Mouse (Mus musculus): ENCODE measurements around the gene She.

The She gene

DNA sequence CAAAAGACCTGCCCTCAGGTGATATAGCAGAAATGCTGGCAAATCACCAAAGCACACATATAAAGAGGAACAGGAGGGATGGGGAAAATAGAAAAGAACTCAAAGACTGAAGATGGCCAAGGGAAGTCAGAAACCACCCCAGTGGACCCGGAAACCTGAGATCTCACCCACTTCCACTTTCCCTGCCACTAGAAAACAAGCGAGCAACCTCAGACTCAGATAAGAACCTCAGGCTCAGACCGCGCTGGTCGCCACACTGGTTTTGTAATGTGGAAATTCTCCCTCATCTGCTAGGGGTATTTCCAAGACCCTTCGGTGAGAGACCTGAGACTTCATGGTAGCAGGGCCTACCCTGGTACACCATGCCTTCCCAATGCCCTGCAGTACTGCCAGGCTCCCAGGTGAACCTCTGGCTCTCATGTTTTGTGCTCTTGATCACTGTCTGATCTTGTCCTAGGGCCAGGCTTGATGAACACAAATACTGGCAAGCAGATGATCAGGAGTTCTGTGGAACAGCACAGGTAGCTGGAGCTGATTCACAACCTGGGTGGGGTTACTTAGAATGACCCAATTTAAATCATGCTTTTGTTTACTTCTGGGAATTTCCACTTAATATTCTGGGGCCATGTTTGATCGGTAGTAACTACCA lies 56.5 kb downstream of the She start:
- no peak for DNase-seq

DNA sequence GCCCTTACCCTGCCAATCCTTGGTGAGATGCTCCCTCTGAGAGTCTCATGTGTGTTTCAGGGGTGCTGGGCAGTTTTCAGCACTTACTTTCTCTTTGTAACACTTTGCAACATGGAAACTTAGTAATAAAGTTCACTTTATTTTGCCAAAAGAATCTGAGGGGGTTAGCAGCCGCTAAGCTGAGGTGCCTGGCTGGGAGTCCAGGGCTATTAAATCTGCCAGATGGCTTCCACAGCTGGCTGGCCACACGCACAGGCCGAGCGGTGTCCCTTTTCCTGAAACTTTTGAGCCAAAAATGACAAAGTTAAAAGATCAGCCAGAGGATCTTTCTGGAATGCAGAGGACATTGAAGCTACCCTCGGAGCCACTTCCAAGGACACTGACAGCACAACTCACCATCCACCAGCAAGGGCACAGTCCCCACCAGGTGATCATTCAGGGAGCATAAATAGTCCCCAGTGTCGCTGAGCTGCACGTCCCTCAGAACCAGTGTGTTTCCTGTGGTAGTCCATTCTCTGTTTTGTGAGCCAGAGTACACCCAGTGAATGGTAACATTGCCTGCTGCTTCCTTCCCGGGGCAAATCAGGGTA lies 58.8 kb downstream of the She start:
- no peak for DNase-seq

DNA sequence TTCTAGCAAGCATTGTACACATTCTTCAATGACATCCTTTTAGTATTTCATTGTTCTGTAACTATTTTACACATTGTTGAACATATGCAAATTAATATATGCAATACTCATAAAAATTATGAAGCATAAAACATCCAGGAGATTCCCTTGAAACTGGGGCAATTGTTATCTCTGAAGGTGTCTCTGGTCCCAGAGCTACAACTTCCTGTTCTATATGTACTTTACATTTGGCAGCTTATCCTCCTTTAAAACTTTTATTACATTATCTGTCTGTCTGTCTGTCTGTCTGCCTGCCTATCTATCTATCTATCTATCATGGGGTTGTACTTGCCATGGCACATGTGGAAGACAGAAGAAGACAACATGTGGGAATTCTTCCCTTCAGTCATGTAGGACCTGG lies 60.5 kb downstream of the She start:
- no peak for DNase-seq

DNA sequence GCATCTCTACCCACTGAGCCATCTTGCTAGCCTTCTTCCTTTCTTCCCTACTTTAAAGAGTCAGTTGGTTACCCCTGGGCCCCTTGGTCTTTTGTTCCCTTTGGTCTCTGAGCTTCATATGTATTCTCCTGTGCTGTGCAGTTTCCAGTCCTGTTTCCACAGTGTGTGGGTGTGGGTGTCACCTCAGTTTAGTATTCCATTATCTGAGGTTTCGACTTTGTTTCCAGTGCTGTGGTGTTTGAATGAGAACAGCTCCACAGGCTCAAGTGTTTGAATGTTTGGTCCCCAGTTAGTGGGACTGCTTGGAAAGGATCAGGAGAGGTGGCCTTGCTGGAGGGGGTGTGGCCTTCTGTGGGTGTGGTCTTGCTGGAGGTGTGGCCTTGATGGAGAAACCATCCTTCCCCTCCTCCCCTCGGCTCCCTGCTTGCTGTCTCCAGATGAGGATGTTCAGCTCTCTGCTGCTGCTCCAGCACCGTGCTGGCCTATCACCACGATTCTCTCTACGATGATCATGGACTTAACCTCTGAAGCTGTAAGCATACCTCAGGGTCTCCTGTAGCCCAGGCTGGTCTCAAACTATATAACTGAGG lies 61.4 kb downstream of the She start:
- no peak for DNase-seq

DNA sequence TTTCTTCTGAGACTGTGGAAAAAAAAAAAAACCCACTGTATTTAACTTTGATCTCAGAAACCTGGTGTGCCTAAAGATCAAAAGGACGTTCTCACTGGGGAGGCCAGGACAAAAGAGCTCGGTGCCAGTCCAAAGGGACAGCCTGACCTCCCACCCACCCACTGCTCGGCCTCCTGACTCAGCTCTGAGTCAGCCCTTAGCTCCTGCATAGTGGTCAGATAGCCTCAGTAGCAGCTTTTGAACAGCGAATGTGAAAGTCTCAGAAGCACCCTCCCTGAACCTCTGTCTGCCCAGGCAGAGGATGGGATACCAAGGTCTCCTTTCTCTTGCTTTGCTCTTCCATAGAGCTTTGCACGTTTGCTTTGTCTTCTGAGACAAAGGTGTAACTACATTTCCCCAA lies 65.4 kb downstream of the She start:
- no peak for DNase-seq

DNA sequence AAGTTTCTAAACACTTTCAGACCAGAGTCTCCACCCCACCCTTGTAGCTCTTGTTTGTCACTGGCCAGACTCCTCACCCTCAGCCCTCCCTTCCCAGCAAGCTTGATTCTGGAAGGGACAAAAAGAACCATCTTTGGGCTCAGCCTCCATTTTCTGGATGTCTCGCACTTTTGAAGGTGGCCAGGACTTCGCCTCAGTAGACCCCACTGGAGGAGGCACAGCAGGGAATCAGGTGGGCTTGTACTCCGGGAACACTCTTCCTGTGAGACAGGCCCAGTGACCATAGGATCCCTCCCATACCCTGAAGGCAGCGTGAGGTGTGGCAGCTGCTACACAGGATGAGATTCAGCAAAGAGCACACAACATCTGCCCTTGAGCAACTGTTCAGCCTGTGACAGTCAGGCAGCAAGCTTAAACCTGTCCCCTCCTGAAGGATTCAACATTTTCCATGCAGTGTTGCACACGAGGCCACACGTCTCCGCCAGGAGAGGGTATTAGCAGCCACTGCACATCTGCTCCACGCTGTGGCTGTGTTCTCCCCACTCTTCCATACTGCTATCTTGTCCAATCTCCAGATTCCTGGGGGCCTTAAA lies 66.1 kb downstream of the She start:
- no peak for DNase-seq

DNA sequence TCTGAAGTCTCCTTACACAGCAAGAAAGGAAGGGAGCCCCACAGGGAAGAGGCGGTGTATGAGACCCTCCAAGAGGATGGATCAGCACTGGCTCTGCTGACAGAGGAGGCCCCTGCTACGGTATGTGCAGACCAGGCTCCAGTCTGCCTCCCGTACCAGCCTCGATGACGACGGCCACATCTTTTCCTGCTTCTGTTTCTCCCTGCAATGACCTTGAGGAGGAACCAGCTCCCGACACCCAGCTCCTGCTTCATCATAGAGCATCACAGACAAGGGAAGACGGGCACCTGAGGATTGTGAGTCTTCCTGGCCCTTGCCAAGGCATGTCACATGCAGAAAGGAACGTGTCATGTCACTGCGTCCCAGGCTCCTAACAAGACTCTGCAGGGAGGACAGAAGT lies 66.8 kb downstream of the She start:
- no peak for DNase-seq

DNA sequence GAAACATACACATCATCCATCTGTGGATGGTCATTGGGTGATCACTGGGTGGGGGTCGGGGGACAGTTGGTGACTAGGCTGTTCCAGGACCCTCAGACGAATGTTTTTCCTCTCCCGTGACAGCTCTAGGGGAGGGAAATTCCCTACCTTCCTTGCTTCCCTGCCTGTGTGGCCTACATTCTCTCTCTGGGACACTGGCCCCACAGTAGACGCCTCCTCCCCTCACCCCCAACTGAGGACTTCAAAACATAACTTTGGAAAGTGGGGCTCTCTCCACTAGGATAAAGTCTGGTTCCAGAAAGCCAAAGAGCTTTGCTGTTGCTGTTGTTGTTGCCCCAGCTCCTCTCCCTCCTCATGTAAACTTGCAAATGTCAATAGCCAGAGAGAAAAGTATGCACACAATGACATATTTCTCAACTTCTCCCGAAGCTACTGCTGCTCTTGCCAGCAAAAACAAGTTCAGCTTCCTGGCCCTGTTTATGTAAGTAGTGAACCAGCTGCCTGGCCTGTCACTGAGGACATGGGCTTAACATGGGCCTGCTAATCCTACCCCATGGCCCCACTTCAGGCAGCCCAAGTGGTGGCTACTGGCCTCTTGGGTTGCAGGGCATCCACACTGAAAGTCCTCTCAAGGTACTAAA lies 67.8 kb downstream of the She start:
- DNase-seq, result no peak

DNA sequence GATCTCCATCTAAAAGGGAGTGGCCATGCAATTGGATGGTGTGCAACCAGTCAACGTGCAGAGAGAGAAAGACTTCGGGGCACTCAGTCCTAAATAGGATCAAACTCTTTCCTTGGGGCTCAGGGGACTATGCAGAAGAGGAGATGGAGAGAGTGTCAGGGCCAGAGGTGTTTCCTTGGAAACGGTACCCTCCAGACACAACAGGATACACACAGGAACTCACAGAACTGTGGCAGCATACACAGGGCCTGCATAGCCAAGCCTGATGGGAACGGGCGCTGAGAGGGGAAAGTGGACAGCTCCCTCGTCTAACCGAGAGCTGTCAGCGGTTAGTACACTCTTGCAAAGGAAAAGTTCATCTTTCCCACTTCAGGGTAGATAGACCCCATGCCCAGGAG lies 68.3 kb downstream of the She start:
- DNase-seq, result no peak

DNA sequence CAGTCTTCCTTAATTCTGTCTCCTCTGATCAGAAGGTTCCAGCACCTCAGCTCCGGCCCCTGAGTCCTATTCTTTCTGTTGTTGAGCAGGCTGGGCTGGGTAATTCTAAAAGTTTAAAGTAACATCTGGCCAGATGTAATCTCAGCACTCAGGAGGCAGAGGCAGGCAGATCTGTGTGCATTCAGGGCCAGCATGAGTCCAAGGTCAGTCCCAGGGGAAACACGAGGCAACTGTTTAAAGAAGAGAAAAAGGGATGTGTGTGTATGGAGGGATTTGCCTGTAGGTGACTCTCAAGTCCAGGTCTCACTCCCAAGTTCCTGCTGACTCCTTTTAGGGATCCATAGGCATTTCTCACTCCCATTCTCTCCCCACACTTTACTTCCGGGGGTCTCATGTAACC lies 76.7 kb downstream of the She start:
- DNase-seq, result no peak
